ENCODE assay signal across 8 mouse cellular contexts in genomic region chr15:102203835-102204381, GRCm38 (mm10). TPM values are rescaled to one million over a fixed set of nuclear protein-coding genes. Genes with fewer than 3 reads are reported as not detected.
DNase-seq lines count a peak whose midpoint lies in the region; ATAC-seq lines count a peak whose summit lies in the region.

No protein-coding gene starts in this region.

- ATAC-seq in CD4-positive, CD25-positive, alpha-beta regulatory T cell, adult 4 months: peak; percentile 37
- ATAC-seq in heart, embryonic 13.5 days (ENCODE audit: extremely low read depth, insufficient number of reproducible peaks, low FRiP score, low TSS enrichment): peak; percentile 52
- ATAC-seq in liver, embryonic 13.5 days (ENCODE audit: low read depth): peak; percentile 47
- ATAC-seq in stomach, embryonic 15.5 days (ENCODE audit: insufficient read depth, low FRiP score, low read depth): peak; percentile 41

- 0% methylated on average over 33 of the region's 72 CpGs for WGBS in heart, embryonic 13.5 days
- WGBS in liver, embryonic 13.5 days (ENCODE audit: insufficient replicate concordance): under 1% methylated on average over 43 of the region's 72 CpGs
- under 1% methylated on average over 34 of the region's 72 CpGs for WGBS in stomach, embryonic 15.5 days

- peaks cover 39% of the 10 kb centered on the region for H3K4me1 ChIP-seq in heart, embryonic 13.5 days
- peaks cover 52% of the 10 kb centered on the region for H3K4me1 ChIP-seq in liver, embryonic 13.5 days (replicated peaks)
- H3K4me1 ChIP-seq in stomach, embryonic 15.5 days: peaks cover 32% of the 10 kb centered on the region

- peak overlapping the region; percentile 99 for H3K27ac ChIP-seq in heart, embryonic 13.5 days (replicated peaks)
- peak overlapping the region; percentile 96 for H3K27ac ChIP-seq in liver, embryonic 13.5 days
- peak overlapping the region; percentile 98 for H3K27ac ChIP-seq in stomach, embryonic 15.5 days

- peak; percentile 37 for DNase-seq in brain, embryonic 18.5 days (ENCODE audit: low read depth, low spot score)
- DNase-seq in fibroblast of lung, adult 2 months (ENCODE audit: low read depth): peak; percentile 50
- DNase-seq in kidney, postnatal 14 days: peak; percentile 87
- peak; percentile 53 for DNase-seq in liver, embryonic 13.5 days
- DNase-seq in neural tube, embryonic 10.5 days (ENCODE audit: extremely low spot score, low spot score): peak; percentile 73

- H3K27me3 ChIP-seq in heart, embryonic 13.5 days (replicated peaks): no peaks in the 10 kb centered on the region
- H3K27me3 ChIP-seq in liver, embryonic 13.5 days: no peaks in the 10 kb centered on the region
- no peaks in the 10 kb centered on the region for H3K27me3 ChIP-seq in stomach, embryonic 15.5 days (replicated peaks)

- H3K4me2 ChIP-seq in heart, embryonic 13.5 days: peak overlapping the region; percentile 75
- H3K4me2 ChIP-seq in liver, embryonic 13.5 days: peak overlapping the region; percentile 89
- H3K4me2 ChIP-seq in stomach, embryonic 15.5 days: peak overlapping the region; percentile 60

- H3K4me3 ChIP-seq in heart, embryonic 13.5 days: peak overlapping the region; percentile 89
- H3K4me3 ChIP-seq in liver, embryonic 13.5 days (replicated peaks): peak overlapping the region; percentile 90
- peak overlapping the region; percentile 68 for H3K4me3 ChIP-seq in stomach, embryonic 15.5 days (replicated peaks)

- peaks cover 57% of the 10 kb centered on the region for H3K36me3 ChIP-seq in heart, embryonic 13.5 days
- H3K36me3 ChIP-seq in liver, embryonic 13.5 days: peaks cover 41% of the 10 kb centered on the region
- H3K36me3 ChIP-seq in stomach, embryonic 15.5 days: peaks cover 27% of the 10 kb centered on the region

- H3K9me3 ChIP-seq in heart, embryonic 13.5 days: no peaks in the 10 kb centered on the region
- H3K9me3 ChIP-seq in liver, embryonic 13.5 days (replicated peaks): no peaks in the 10 kb centered on the region
- no peaks in the 10 kb centered on the region for H3K9me3 ChIP-seq in stomach, embryonic 15.5 days

- peak overlapping the region; percentile 96 for H3K9ac ChIP-seq in heart, embryonic 13.5 days
- peak overlapping the region; percentile 92 for H3K9ac ChIP-seq in liver, embryonic 13.5 days
- H3K9ac ChIP-seq in stomach, embryonic 15.5 days: peak overlapping the region; percentile 83

RNA-seq across cellular contexts. Expression of gene Csad, which starts 0.6 kb away (rescaled TPM):
- polyA plus RNA-seq in CD4-positive, CD25-positive, alpha-beta regulatory T cell, adult 4 months (2017; shearing (Covaris generic)): 10 to 100 TPM; 10.7 to 16.9 TPM
- 33.4 and 41.6 TPM in 2 replicates for polyA plus RNA-seq in heart, embryonic 13.5 days (2015; fragmentation: Nextera tagmentation; extraction: Ambion mirVana)
- polyA plus RNA-seq in liver, embryonic 13.5 days (2015; fragmentation: Nextera tagmentation; extraction: Ambion mirVana): 20.8 and 22.0 TPM in 2 replicates
- polyA plus RNA-seq in stomach, embryonic 15.5 days (2015; fragmentation: Nextera tagmentation; extraction: Ambion mirVana): 63.3 and 64.3 TPM in 2 replicates

RNA-seq across cellular contexts. Expression of gene Zfp740, which starts 0.9 kb away (rescaled TPM):
- 10 to 100 TPM; 27.6 to 28.2 TPM for polyA plus RNA-seq in CD4-positive, CD25-positive, alpha-beta regulatory T cell, adult 4 months (2017; shearing (Covaris generic))
- polyA plus RNA-seq in heart, embryonic 13.5 days (2015; fragmentation: Nextera tagmentation; extraction: Ambion mirVana): 30.3 and 31.7 TPM in 2 replicates
- 14.8 and 21.8 TPM in 2 replicates for polyA plus RNA-seq in liver, embryonic 13.5 days (2015; fragmentation: Nextera tagmentation; extraction: Ambion mirVana)
- 44.5 and 52.7 TPM in 2 replicates for polyA plus RNA-seq in stomach, embryonic 15.5 days (2015; fragmentation: Nextera tagmentation; extraction: Ambion mirVana)

RNA-seq across cellular contexts. Expression of gene Itgb7, which starts 27.8 kb away (rescaled TPM):
- 100 to 1,000 TPM; 336 to 432 TPM for polyA plus RNA-seq in CD4-positive, CD25-positive, alpha-beta regulatory T cell, adult 4 months (2017; shearing (Covaris generic))
- 0.46 and 0.78 TPM in 2 replicates for polyA plus RNA-seq in heart, embryonic 13.5 days (2015; fragmentation: Nextera tagmentation; extraction: Ambion mirVana)
- polyA plus RNA-seq in liver, embryonic 13.5 days (2015; fragmentation: Nextera tagmentation; extraction: Ambion mirVana): 5.5 and 6.5 TPM in 2 replicates
- 9.6 and 12.7 TPM in 2 replicates for polyA plus RNA-seq in stomach, embryonic 15.5 days (2015; fragmentation: Nextera tagmentation; extraction: Ambion mirVana)

RNA-seq across cellular contexts. Expression of gene Rarg, which starts 53.4 kb away (rescaled TPM):
- polyA plus RNA-seq in CD4-positive, CD25-positive, alpha-beta regulatory T cell, adult 4 months (2017; shearing (Covaris generic)): 10 to 100 TPM; 17.7 to 18.3 TPM
- polyA plus RNA-seq in heart, embryonic 13.5 days (2015; fragmentation: Nextera tagmentation; extraction: Ambion mirVana): 9.0 and 9.1 TPM in 2 replicates
- 2.5 and 3.0 TPM in 2 replicates for polyA plus RNA-seq in liver, embryonic 13.5 days (2015; fragmentation: Nextera tagmentation; extraction: Ambion mirVana)
- 29.8 and 33.8 TPM in 2 replicates for polyA plus RNA-seq in stomach, embryonic 15.5 days (2015; fragmentation: Nextera tagmentation; extraction: Ambion mirVana)

RNA-seq across cellular contexts. Expression of gene Soat2, which starts 53.6 kb away (rescaled TPM):
- polyA plus RNA-seq in CD4-positive, CD25-positive, alpha-beta regulatory T cell, adult 4 months (2017; shearing (Covaris generic)): 1 to 10 TPM in 1 of 2 experiments, under 1 TPM in 1; 0.69 to 1.0 TPM
- polyA plus RNA-seq in heart, embryonic 13.5 days (2015; fragmentation: Nextera tagmentation; extraction: Ambion mirVana): 0.53 and 1.5 TPM in 2 replicates
- 31.0 and 31.3 TPM in 2 replicates for polyA plus RNA-seq in liver, embryonic 13.5 days (2015; fragmentation: Nextera tagmentation; extraction: Ambion mirVana)
- 5.9 and 6.2 TPM in 2 replicates for polyA plus RNA-seq in stomach, embryonic 15.5 days (2015; fragmentation: Nextera tagmentation; extraction: Ambion mirVana)

Comparison
In these comparisons a context has a peak if more than half of its experiments do, and no peak if none do; other contexts are left out.
1. Peak in every context shown above with its lines: DNase-seq, ATAC-seq, H3K4me3 ChIP-seq and H3K27ac ChIP-seq.
2. DNase-seq: peak in every context shown above with its lines; median percentile 87 in kidney, postnatal 14 days; 73 in neural tube, embryonic 10.5 days; 53 in liver, embryonic 13.5 days; 50 in fibroblast of lung, adult 2 months; 37 in brain, embryonic 18.5 days.
3. RNA of gene Itgb7, which starts 27.8 kb away (polyA plus RNA-seq): 336 to 432 TPM in CD4-positive, CD25-positive, alpha-beta regulatory T cell, adult 4 months; 9.6 to 12.7 TPM in stomach, embryonic 15.5 days, 5.5 to 6.5 TPM in liver, embryonic 13.5 days and 0.46 to 0.78 TPM in heart, embryonic 13.5 days; every median in the first group is over 10 times any median in the second.